Mouse (Mus musculus) heart, embryonic 12.5 days (tissue): Measurements from ENCODE around the gene BC024978. TPM values are rescaled to one million over a fixed set of nuclear protein-coding genes. Genes with fewer than 3 reads are reported as not detected.
A peak's percentile ranks its signal among the peaks of the same experiment; 100 is the strongest.

ENCODE experiments used
- ATAC-seq: fragments of 200-750 bp; cut with Nextera tagmentation; 2 replicates; pipeline ENCODE4 v1.8.0; 2017; ENCODE audit warnings: moderate TSS enrichment, moderate library complexity; ENCODE audit not compliant: insufficient number of reproducible peaks, low FRiP score
- H3K27ac ChIP-seq: fragments of 300-500 bp; sonication (generic); 2 replicates; pipeline ENCODE4 v1.5.1; 2016; ENCODE audit warnings: mild to moderate bottlenecking, moderate library complexity; ENCODE audit not compliant: poor library complexity, severe bottlenecking
- H3K27me3 ChIP-seq: fragments of 300-500 bp; sonication (generic); replicated peaks from 2 replicates; pipeline ENCODE4 v1.6.1; 2016; ENCODE audit warnings: mild to moderate bottlenecking, moderate library complexity
- H3K36me3 ChIP-seq: fragments of 300-500 bp; sonication (generic); 2 replicates; pipeline ENCODE4 v1.6.1; 2016; ENCODE audit warnings: mild to moderate bottlenecking, moderate library complexity
- H3K4me1 ChIP-seq: fragments of 300-500 bp; sonication (generic); replicated peaks from 2 replicates; pipeline ENCODE4 v1.6.1; 2016; ENCODE audit warnings: mild to moderate bottlenecking
- H3K4me2 ChIP-seq: fragments of 300-500 bp; sonication (generic); 2 replicates; pipeline ENCODE4 v1.6.1; 2016; ENCODE audit warnings: mild to moderate bottlenecking, moderate library complexity
- H3K4me3 ChIP-seq: fragments of 300-500 bp; sonication (generic); 2 replicates; pipeline ENCODE4 v1.5.1; 2016; ENCODE audit warnings: mild to moderate bottlenecking
- H3K9ac ChIP-seq: fragments of 300-500 bp; sonication (generic); 2 replicates; pipeline ENCODE4 v1.6.1; 2016; ENCODE audit warnings: mild to moderate bottlenecking, moderate library complexity
- H3K9me3 ChIP-seq: fragments of 300-500 bp; sonication (generic); replicated peaks from 2 replicates; pipeline ENCODE4 v1.6.1; 2016; ENCODE audit warnings: mild to moderate bottlenecking, moderate library complexity
- WGBS: fragments of 180-500 bp; shearing (Covaris S2); methylation state at CpG from one replicate; pipeline ENCODE4 v1.1.7; 2016; 5-methylcytosine and 5-hydroxymethylcytosine counted together
- polyA plus RNA-seq: library from polyadenylated mRNA; unstranded; fragments of >200 nt; fragmentation: Nextera tagmentation; extraction: Ambion mirVana; gene quantifications from 2 replicates; pipeline ENCODE4 v1.2.1, GENCODE M21; 2016

The BC024978 gene
- polyA plus RNA-seq, 1 experiment from 2014 or later = 3.2 TPM

DNA sequence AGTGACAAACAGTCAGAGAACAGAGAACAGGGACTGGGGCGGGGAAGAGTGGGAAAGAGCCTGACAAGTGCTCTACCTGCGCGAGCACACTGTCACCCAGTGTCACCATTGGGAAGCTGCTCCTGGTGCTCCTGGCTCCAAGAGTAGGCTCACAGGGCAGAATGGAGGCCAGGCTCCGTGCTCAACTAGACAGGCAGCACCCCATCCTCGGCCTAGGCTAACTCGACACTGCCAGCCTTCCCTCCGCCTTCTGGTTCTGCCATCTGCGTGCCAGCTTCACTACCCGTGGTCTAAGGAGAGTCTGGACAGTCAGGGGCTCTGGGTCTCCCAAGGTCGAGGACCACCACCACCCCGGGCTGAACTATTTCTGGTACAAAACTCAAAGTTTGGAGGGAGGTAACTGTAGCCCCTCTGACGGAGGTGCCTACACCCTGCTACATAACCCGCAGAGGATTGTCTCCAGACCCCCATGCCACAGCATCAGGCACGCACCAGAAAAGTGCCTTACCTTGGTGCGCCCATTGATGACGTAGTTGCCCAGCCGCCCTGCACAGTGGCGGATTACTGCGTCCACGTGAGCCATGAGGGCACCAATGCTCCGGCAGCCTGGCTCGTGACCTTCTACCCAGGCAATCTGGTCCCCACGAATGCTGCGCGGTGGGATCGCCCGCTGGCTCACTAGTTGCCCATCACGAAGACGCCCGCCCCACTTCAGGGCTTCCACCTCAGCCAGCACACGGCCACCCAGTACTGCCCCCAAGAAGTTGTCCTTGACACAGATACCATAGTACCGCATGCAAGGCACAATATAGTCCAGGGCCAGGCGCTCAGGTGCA, 31.3 kb upstream of the BC024978 start:
- 76% methylated on average over 33 of the region's 33 CpGs for WGBS
- ATAC-seq = no peak
- Histone ChIP-seq H3K27ac (no peak overlapping the region), H3K4me1 (peaks cover 66% of the 10 kb centered on the region), H3K36me3 (peaks cover 55% of the 10 kb centered on the region), H3K27me3 (no peaks in the 10 kb centered on the region), H3K4me2 (peak overlapping the region; percentile 84), H3K9me3 (no peaks in the 10 kb centered on the region), H3K9ac (peak overlapping the region; percentile 90), H3K4me3 (peak overlapping the region; percentile 87)

DNA sequence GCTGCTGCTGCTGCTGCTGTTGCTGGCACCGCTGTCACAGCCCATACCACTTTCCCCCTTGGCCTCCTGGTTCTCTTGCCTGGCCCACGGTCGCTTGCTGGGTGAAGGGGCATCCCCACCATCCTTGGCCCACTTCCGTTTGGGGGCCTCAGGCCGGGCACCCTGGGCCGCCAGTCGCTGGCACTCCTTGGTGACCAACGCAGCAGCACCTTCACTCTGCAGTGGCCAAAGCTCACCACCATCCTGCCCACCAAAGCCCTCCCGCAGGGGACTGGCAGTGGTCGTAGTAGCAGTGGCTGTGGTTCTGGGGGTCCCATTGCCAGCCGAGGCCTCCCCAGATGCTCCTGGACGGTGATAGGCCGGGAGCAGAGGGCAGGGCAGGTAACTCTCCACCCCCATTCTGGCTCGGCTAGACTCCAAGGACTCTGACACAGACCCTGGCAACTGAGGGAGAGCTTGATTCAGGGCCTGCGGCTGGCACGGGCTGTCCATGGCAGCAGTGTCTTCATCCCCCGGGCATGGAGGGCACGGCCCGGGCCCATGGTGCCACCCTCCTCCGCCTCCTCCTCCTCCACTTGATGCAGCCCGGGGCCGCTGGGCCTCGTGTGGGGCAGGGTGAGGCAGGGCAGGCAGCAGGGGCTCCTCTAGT, 30.4 kb upstream of the BC024978 start:
- H3K9ac ChIP-seq = peak overlapping the region; percentile 90
- peak overlapping the region; percentile 84 for H3K4me2 ChIP-seq
- H3K27ac ChIP-seq = no peak overlapping the region
- no peak for ATAC-seq
- no peaks in the 10 kb centered on the region for H3K27me3 ChIP-seq
- peak overlapping the region; percentile 87 for H3K4me3 ChIP-seq
- no peaks in the 10 kb centered on the region for H3K9me3 ChIP-seq
- H3K4me1 ChIP-seq = peaks cover 63% of the 10 kb centered on the region
- peaks cover 49% of the 10 kb centered on the region for H3K36me3 ChIP-seq
- 71% methylated on average over 20 of the region's 23 CpGs for WGBS

DNA sequence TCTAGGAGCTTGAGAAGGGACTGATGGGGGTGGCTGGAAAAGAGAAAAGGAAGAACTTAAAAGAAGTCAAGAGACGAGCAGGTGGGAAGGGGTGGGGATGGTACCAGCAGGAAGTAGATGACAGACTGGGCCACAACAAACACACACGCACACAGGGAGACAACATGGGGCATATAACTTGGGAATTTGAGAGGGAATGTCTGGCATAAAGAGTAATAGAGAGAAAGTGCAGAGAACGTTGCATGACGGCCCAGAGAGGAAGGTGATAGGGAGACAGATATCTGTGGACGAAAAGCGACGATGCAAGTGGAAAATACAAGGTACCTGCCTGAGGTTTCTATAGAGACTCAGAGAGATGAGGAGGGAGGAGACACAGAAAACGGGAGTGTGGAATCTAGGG, 29.9 kb upstream of the BC024978 start:
- peak overlapping the region; percentile 87 for H3K4me3 ChIP-seq
- 2% methylated on average over 8 of the region's 8 CpGs for WGBS
- H3K9ac ChIP-seq = peak overlapping the region; percentile 90
- H3K9me3 ChIP-seq = no peaks in the 10 kb centered on the region
- no peak for ATAC-seq
- H3K27ac ChIP-seq = peak overlapping the region; percentile 99
- H3K27me3 ChIP-seq = no peaks in the 10 kb centered on the region
- peak overlapping the region; percentile 84 for H3K4me2 ChIP-seq
- H3K36me3 ChIP-seq = peaks cover 47% of the 10 kb centered on the region
- H3K4me1 ChIP-seq = peaks cover 57% of the 10 kb centered on the region

DNA sequence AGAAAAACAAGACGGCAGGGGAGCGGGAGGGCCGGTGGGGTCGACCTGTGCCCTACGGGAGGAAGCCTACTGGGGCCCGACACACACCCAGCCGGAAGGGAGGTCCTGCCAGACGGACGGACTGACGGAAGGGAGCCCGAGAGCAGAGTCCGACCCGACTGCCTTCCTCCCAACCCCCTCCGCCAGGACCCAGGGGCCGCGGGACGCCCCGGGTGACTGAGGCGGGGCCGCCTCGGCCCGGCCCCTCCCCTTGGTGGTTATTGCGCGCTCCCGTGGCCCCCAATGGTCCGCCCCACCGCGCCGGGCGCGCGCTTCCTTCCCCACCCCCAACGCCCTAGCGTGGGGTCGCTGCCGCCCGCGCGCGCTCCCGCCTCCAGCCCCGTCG, 29.4 kb upstream of the BC024978 start:
- H3K9ac ChIP-seq = peak overlapping the region; percentile 90
- H3K4me2 ChIP-seq = peak overlapping the region; percentile 84
- H3K27me3 ChIP-seq = no peaks in the 10 kb centered on the region
- no peaks in the 10 kb centered on the region for H3K9me3 ChIP-seq
- peak overlapping the region; percentile 87 for H3K4me3 ChIP-seq
- peak overlapping the region; percentile 99 for H3K27ac ChIP-seq
- H3K36me3 ChIP-seq = peaks cover 47% of the 10 kb centered on the region
- peaks cover 53% of the 10 kb centered on the region for H3K4me1 ChIP-seq
- peak; percentile 87 for ATAC-seq
- under 1% methylated on average over 29 of the region's 43 CpGs for WGBS

DNA sequence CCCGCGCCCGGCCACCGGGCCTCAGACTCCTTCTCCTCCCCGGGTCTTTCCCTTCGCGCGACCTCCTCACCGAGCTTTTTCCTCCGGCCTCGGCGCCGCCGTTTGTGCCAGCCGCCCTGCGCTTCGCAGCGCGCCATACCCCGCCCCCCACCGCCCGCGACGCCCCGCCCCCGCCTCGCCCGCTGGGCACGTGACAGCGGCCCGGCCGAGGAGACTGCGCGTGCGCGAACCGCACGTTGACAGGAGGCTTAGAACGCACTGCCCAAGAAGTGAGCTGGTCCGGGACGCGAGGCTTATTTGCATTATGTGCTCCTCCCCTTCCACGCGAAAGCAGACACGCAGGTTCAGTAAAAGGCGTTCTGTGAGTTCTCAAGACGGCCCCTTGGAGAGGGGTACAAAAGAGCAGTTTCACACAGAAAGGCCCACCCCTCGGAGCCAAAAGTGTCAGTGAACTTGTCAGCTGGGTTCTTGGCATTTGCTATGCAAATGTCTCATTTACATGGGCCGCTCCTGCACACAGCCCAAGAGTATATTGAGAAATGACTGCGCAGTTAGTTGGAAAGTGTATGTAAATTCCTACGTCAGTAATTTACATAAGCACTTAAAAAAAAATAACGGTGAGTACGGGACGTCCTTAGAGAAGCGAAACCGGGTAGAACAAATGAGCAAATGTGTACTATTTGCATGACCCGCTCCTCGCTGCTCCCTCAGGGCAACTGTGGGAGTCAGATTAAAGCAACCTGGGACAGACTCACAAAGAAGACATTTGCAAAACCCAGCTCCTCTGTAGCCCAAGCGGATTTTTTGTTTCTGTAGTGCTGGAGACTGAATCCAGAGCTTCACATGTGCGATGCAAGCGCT, 28.7 kb upstream of the BC024978 start, which contains the start of gene Egln2:
Gene Egln2 (minus strand): TSS at position 189 of the 861 bp plus-strand sequence.
- ATAC-seq = peak; percentile 91
- Histone ChIP-seq H3K4me2 (peak within 1 kb of the TSS; percentile 84), H3K27me3 (no peaks in the 10 kb centered on the region), H3K27ac (peak within 1 kb of the TSS; percentile 99), H3K4me1 (peaks cover 47% of the 10 kb centered on the region), H3K9me3 (no peaks in the 10 kb centered on the region), H3K9ac (peak within 1 kb of the TSS; percentile 90), H3K36me3 (peaks cover 49% of the 10 kb centered on the region), H3K4me3 (peak within 1 kb of the TSS; percentile 87)
- WGBS = 1% methylated on average over 47 of the region's 61 CpGs

DNA sequence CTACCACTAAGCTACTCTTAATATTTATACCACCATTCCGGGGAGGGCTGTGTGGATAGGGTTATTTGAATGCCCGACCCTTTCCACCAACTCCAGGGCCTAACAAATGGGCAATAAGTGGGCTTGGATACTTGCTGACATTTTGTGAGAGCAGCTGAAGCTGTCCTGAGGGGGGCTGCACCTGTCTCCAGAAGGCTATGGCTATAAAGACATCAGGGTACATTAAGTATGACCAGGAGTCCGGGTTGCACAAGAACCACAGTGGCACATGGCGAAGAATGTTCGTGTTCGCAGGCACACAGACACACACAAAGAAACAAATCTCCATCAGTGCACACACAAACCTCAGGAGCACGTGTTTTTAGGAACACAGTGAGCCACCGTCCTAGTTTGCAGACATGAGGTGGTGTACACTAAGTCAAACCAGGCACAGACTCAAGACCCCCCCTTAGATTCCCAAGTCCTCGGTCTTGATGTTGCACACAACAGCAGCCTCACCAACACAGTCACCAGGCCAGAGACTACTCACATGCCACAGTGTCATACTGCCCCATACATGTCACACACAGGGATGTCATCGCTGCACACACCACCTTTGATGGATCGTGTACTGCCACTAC, 28.0 kb upstream of the BC024978 start:
- Histone ChIP-seq H3K4me3 (peak overlapping the region; percentile 87), H3K36me3 (peaks cover 49% of the 10 kb centered on the region), H3K27ac (peak overlapping the region; percentile 99), H3K4me1 (peaks cover 39% of the 10 kb centered on the region), H3K9ac (peak overlapping the region; percentile 90), H3K9me3 (no peaks in the 10 kb centered on the region), H3K4me2 (peak overlapping the region; percentile 84), H3K27me3 (no peaks in the 10 kb centered on the region)
- no peak for ATAC-seq
- 74% methylated on average over 11 of the region's 11 CpGs for WGBS

DNA sequence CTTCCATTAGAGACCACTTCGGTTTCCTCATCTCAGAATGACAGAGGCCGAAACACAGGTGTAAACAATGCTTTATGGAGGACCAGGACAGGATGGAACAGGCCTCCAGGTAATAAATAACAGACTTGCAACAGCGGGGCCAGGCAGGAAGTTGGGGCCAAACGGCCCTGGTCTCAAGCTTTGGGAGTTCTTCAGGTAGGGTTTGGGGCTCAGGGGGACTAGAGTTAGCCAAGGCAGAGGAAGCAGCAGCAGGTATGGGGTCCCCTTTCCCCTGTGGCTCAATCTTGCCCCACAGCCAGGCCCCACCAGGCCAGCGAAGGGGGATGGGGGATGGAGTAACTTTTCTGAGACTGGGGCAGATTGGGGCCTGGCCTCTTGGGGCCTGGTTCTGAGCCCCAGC, 27.2 kb upstream of the BC024978 start:
- Histone ChIP-seq H3K9me3 (no peaks in the 10 kb centered on the region), H3K4me3 (no peak overlapping the region), H3K4me1 (peaks cover 31% of the 10 kb centered on the region), H3K4me2 (no peak overlapping the region), H3K36me3 (peaks cover 50% of the 10 kb centered on the region), H3K27me3 (no peaks in the 10 kb centered on the region), H3K27ac (no peak overlapping the region), H3K9ac (no peak overlapping the region)
- WGBS = 94% methylated on average over 5 of the region's 5 CpGs
- ATAC-seq = no peak

DNA sequence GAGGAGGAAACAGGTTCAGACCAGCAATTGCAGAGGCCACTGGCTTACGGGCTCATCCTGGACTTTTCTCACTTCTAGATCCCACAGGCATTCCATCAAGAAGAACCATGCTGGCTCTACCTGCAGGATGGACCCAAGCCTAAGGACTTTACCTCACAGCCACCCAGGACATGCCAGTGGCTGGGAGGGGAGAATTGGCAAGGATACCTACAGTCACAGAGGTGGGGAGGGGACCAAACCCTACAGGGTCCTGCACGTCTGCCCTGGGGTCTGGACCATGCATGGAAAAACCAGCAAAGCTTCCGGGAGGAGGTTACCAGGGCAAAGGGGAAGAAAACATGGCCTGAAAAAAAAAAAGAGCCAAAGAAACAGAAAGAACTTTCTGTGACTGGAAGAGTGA, 24.6 kb upstream of the BC024978 start:
- Histone ChIP-seq H3K4me3 (no peak overlapping the region), H3K9me3 (no peaks in the 10 kb centered on the region), H3K9ac (no peak overlapping the region), H3K36me3 (peaks cover 59% of the 10 kb centered on the region), H3K4me1 (peaks cover 7% of the 10 kb centered on the region), H3K27me3 (no peaks in the 10 kb centered on the region), H3K27ac (no peak overlapping the region), H3K4me2 (no peak overlapping the region)
- 85% methylated on average over 3 of the region's 3 CpGs for WGBS
- no peak for ATAC-seq

DNA sequence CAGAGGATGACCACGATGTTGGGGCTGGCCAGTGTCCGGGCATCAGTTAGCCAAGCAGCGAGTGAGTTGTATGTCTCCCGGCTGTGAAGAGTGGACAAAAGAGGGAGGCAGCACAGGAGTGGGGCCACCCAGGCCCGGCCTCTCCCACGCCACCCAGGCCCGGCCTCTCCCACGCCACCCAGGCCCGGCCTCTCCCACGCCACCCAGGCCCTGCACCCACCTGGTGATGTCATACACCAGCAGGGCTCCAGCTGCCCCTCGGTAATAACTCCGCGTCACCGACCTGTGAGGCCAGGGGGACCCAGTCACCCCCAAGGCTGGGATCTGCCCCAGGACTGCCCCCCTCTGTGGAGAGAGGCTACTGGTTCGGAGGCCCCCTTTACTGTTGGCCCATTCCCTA, 21.1 kb upstream of the BC024978 start:
- Histone ChIP-seq H3K9ac (no peak overlapping the region), H3K36me3 (peaks cover 57% of the 10 kb centered on the region), H3K4me3 (no peak overlapping the region), H3K9me3 (no peaks in the 10 kb centered on the region), H3K27ac (no peak overlapping the region), H3K4me1 (peaks cover 8% of the 10 kb centered on the region), H3K4me2 (no peak overlapping the region), H3K27me3 (no peaks in the 10 kb centered on the region)
- 90% methylated on average over 15 of the region's 15 CpGs for WGBS
- ATAC-seq = no peak

DNA sequence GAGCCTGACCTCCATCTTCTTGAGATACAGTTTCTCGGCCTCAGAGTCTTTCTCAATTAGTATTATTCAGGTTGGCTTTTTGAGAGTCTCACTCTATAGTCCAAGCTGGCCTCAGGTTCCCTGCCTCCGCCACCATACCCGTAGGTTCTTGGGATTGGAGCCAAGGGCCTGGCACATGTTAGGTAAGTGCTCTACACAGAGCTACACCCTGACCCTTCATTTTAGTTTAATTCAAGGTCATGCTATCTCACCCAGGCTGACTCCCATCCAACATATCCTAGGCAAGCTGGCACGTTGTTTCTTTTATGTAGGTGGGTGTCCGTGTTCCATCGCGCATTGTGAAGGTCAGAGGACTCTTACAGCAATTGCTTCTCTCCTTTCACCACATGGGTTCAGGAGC, 20.7 kb upstream of the BC024978 start:
- Histone ChIP-seq H3K9ac (no peak overlapping the region), H3K27ac (no peak overlapping the region), H3K4me3 (no peak overlapping the region), H3K36me3 (peaks cover 57% of the 10 kb centered on the region), H3K4me2 (no peak overlapping the region), H3K27me3 (no peaks in the 10 kb centered on the region), H3K9me3 (no peaks in the 10 kb centered on the region), H3K4me1 (peaks cover 12% of the 10 kb centered on the region)
- ATAC-seq = no peak
- WGBS = 92% methylated on average over 7 of the region's 7 CpGs
